ENCODE assay signal across 21 mouse cellular contexts in genomic region chr11:51866020-51866419, GRCm38 (mm10). TPM values are rescaled to one million over a fixed set of nuclear protein-coding genes. Genes with fewer than 3 reads are reported as not detected.
DNase-seq lines count a peak whose midpoint lies in the region; TF ChIP-seq lines count a peak whose summit lies in the region.
"Had no signal": no experiment of that assay in that cellular context is flagged by ENCODE, and none has a peak within 500 bp of the region (broad histone marks: within the 10 kb centered on the region; RNA-seq: fewer than 3 reads in every experiment).

No protein-coding gene starts in this region.

- DNase-seq in adrenal gland, postnatal 36 days = peak; percentile 44 to 51
- DNase-seq in adrenal gland, adult 8-10 months = no peak
- peak; percentile 57 for DNase-seq in urinary bladder, postnatal 14 days (ENCODE audit: low spot score)
- no peak for DNase-seq in urinary bladder, adult 2 months (ENCODE audit: low spot score)
- peak; percentile 74 for DNase-seq in brain, adult 2 months (ENCODE audit: low read depth, low spot score)
- no peak for DNase-seq in kidney, postnatal 36 days
- no peak for DNase-seq in retina, postnatal 1 day
- DNase-seq: cerebellum, adult 8-10 months; gastrocnemius, adult 2 months; heart, adult 11 months; kidney, adult 11 months; kidney, postnatal 25 days; liver, embryonic 13.5 days; lung, postnatal 36 days; spleen, adult 18-20 months had no signal

- no peaks in the 10 kb centered on the region for H3K27me3 ChIP-seq in small intestine, adult 2 months (ENCODE audit: control insufficient read depth, insufficient read depth, low read length)
- H3K27me3 ChIP-seq: forebrain, embryonic 13.5 days; heart, embryonic 15.5 days; hindbrain, embryonic 12.5 days; midbrain, embryonic 15.5 days; stomach, embryonic 15.5 days had no signal

- 23% methylated on average over 3 of the region's 3 CpGs for WGBS in small intestine, adult 2 months

- H3K27ac ChIP-seq in small intestine, adult 2 months (ENCODE audit: insufficient read depth, low read depth, low read length) = peak overlapping the region; percentile 82
- H3K27ac ChIP-seq: forebrain, embryonic 13.5 days; gastrocnemius, adult 2 months; heart, embryonic 15.5 days; hindbrain, embryonic 12.5 days; liver, embryonic 13.5 days; midbrain, embryonic 15.5 days; stomach, embryonic 15.5 days had no signal

- no peaks in the 10 kb centered on the region for H3K36me3 ChIP-seq in small intestine, adult 2 months (ENCODE audit: control insufficient read depth, insufficient read depth, low read length)
- H3K36me3 ChIP-seq: heart, embryonic 15.5 days; hindbrain, embryonic 12.5 days; liver, embryonic 13.5 days; midbrain, embryonic 15.5 days; stomach, embryonic 15.5 days had no signal

- no peak for TF ChIP-seq CTCF in small intestine, adult 2 months (IDR thresholded peaks at IDR 0.05; ENCODE audit: extremely low read depth, insufficient read length, insufficient replicate concordance, low read depth, low read length)

- TF ChIP-seq POLR2A in small intestine, adult 2 months (IDR thresholded peaks at IDR 0.05; ENCODE audit: low read depth, low read length) = no peak

- H3K4me3 ChIP-seq in small intestine, adult 2 months (ENCODE audit: low read depth, low read length) = no peak overlapping the region
- H3K4me3 ChIP-seq: forebrain, embryonic 13.5 days; gastrocnemius, adult 2 months; heart, embryonic 15.5 days; hindbrain, embryonic 12.5 days; liver, embryonic 13.5 days; midbrain, embryonic 15.5 days; stomach, embryonic 15.5 days had no signal

- peaks cover 4% of the 10 kb centered on the region; the same call in 1 of the 2 replicates for H3K4me1 ChIP-seq in small intestine, adult 2 months (ENCODE audit: control insufficient read depth, insufficient read depth, insufficient read length, low read length)
- H3K4me1 ChIP-seq: forebrain, embryonic 13.5 days; heart, embryonic 15.5 days; hindbrain, embryonic 12.5 days; midbrain, embryonic 15.5 days; stomach, embryonic 15.5 days had no signal

RNA-seq across cellular contexts. Expression of gene Jade2, which starts 8.6 kb away (rescaled TPM):
- total RNA-seq in adrenal gland, postnatal 36 days (2021) = 10 to 100 TPM; 17.8 to 18.3 TPM
- 10 to 100 TPM; 21.1 to 36.2 (median 30.3) TPM for total RNA-seq in adrenal gland, adult 8-10 months (2022)
- polyA plus RNA-seq in urinary bladder, adult 2 months (2012; rRNA removed) = 10.6 and 16.1 TPM in 2 replicates
- 3.2 and 6.3 TPM in 2 replicates for polyA plus RNA-seq in small intestine, adult 2 months (2012; rRNA removed)

Comparison
In these comparisons a context has a peak if more than half of its experiments do, and no peak if none do; other contexts are left out.
1. DNase-seq: peak in adrenal gland, postnatal 36 days (2 of 2), urinary bladder, postnatal 14 days (single experiment) and brain, adult 2 months (single experiment); none in adrenal gland, adult 8-10 months (single experiment), urinary bladder, adult 2 months (single experiment), kidney, postnatal 36 days (0 of 2) and retina, postnatal 1 day (single experiment).